Mouse (Mus musculus) liver, embryonic 14.5 days (tissue): ENCODE measurements at regions not wholly inside any gene's neighbourhood (a gene's known extent, or its start where the extent isn't known, plus 50 kb on each side); places are given as distances from the start of the nearest gene placed in this dataset.

Experiments
- CTCF ChIP-seq: IDR thresholded peaks from 2 replicates; pipeline ENCODE4 v1.5.1; 2016; ENCODE audit warnings: antibody characterized with exemption, low read depth, control low read depth
- EP300 ChIP-seq: IDR thresholded peaks from 2 replicates; pipeline ENCODE4 v1.6.1; 2016; ENCODE audit warnings: antibody characterized with exemption, low read depth

GRCm38 (mm10) chr3:151329801-151330200 lies 107.9 kb upstream of the Adgrl4 start:
- TF ChIP-seq CTCF (no peak), EP300 (no peak)
